Mouse (Mus musculus): ENCODE data around the gene Scd1. TPM values are rescaled to one million over a fixed set of nuclear protein-coding genes. Genes with fewer than 3 reads are reported as not detected.

Scd1 gene
- polyA plus RNA-seq, 1 experiment: 47.1 TPM

DNA sequence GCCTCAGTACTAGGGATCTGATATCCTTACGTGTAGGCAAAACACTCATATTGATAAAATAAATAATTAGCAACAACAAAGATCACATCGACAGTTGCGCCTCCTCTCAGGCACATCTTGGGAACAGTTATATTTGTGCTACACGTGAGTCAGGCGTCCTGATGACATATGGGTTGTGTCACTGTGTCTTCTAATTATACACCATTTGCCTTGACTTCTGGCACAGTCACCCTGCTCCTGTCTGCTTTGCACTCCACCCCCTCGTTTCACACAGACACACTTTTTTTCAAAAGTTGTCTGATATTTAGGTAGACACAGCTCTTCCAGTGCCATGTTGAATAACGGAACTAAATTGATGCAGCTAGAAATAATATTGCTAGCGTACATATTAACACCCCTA is 43.6 kb downstream of the Scd1 start:
- H3K36me3 ChIP-seq (ENCODE audit: control insufficient read depth, insufficient read depth): no peaks in the 10 kb centered on the region
- H3K27me3 ChIP-seq (ENCODE audit: control insufficient read depth, insufficient read depth, insufficient read length): no peaks in the 10 kb centered on the region
- H3K4me3 ChIP-seq (ENCODE audit: insufficient read depth, poor library complexity, severe bottlenecking): no peak overlapping the region
- H3K79me2 ChIP-seq (ENCODE audit: control insufficient read depth, insufficient read depth): no peaks in the 10 kb centered on the region
- TF ChIP-seq CTCF (IDR thresholded peaks at IDR 0.05; ENCODE audit: control insufficient read depth, insufficient read depth, insufficient read length): no peak
- TF ChIP-seq MAX (IDR thresholded peaks at IDR 0.05): no peak
- no peak for TF ChIP-seq MYOG (IDR thresholded peaks at IDR 0.05; ENCODE audit: control insufficient read depth, extremely low read depth, insufficient read length)
- TF ChIP-seq CEBPB (IDR thresholded peaks at IDR 0.05; ENCODE audit: low read depth): no peak
- TF ChIP-seq FOSL1 (IDR thresholded peaks at IDR 0.05; ENCODE audit: insufficient read depth, low read length, poor library complexity, severe bottlenecking): no peak
- TF ChIP-seq USF1 (IDR thresholded peaks at IDR 0.05; ENCODE audit: low read depth): no peak
- TF ChIP-seq MYOD1 (IDR thresholded peaks at IDR 0.05; ENCODE audit: control insufficient read depth, insufficient read length, low read depth): no peak
- H3ac ChIP-seq (ENCODE audit: control insufficient read depth, insufficient read length, low read depth): no peak overlapping the region
- H3K79me3 ChIP-seq (ENCODE audit: low read depth): no peaks in the 10 kb centered on the region

DNA sequence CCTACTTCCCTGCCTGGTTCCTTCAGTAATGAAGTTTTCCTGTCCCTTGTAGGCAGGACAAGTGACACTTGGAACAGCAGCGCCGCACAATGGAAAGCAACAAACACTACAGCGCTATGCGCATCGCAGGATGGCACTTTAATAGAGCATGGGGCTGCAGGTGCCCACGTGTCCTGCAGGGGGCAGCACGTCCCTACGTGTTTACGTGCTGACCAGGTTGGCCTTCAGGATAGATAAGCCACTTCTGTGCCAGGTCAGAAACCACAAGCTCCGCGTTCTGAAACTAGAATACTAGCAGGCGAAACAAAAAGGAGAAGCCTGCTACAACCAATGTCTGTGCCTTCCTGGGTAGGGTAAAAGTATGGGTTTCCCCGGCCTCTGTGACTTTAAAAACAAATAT is 44.1 kb downstream of the Scd1 start:
- TF ChIP-seq MYOD1 (IDR thresholded peaks at IDR 0.05; ENCODE audit: control insufficient read depth, insufficient read length, low read depth) (no peak), CTCF (IDR thresholded peaks at IDR 0.05; ENCODE audit: control insufficient read depth, insufficient read depth, insufficient read length) (peak; percentile 95), MAX (IDR thresholded peaks at IDR 0.05) (peak; percentile 61), USF1 (IDR thresholded peaks at IDR 0.05; ENCODE audit: low read depth) (peak; percentile 61), CEBPB (IDR thresholded peaks at IDR 0.05; ENCODE audit: low read depth) (no peak)
- no peak overlapping the region for H3ac ChIP-seq (ENCODE audit: control insufficient read depth, insufficient read length, low read depth)
- H3K36me3 ChIP-seq (ENCODE audit: control insufficient read depth, insufficient read depth): no peaks in the 10 kb centered on the region
- no peaks in the 10 kb centered on the region for H3K79me3 ChIP-seq (ENCODE audit: low read depth)
- H3K4me3 ChIP-seq (ENCODE audit: insufficient read depth, poor library complexity, severe bottlenecking): no peak overlapping the region
- H3K79me2 ChIP-seq (ENCODE audit: control insufficient read depth, insufficient read depth): no peaks in the 10 kb centered on the region
- H3K27me3 ChIP-seq (ENCODE audit: control insufficient read depth, insufficient read depth, insufficient read length): no peaks in the 10 kb centered on the region

GRCm38 (mm10) chr19:44358700-44359099 is 49.0 kb downstream of the Scd1 start:
- no peaks in the 10 kb centered on the region for H3K36me3 ChIP-seq (ENCODE audit: control insufficient read depth, insufficient read depth)
- no peak for TF ChIP-seq CEBPB (IDR thresholded peaks at IDR 0.05; ENCODE audit: low read depth)
- no peak for TF ChIP-seq FOSL1 (IDR thresholded peaks at IDR 0.05; ENCODE audit: insufficient read depth, low read length, poor library complexity, severe bottlenecking)
- no peak for TF ChIP-seq USF1 (IDR thresholded peaks at IDR 0.05; ENCODE audit: low read depth)
- TF ChIP-seq MAX (IDR thresholded peaks at IDR 0.05): no peak
- no peak for TF ChIP-seq MYOG (IDR thresholded peaks at IDR 0.05; ENCODE audit: control insufficient read depth, extremely low read depth, insufficient read length)
- TF ChIP-seq MYOD1 (IDR thresholded peaks at IDR 0.05; ENCODE audit: control insufficient read depth, insufficient read length, low read depth): no peak
- TF ChIP-seq CTCF (IDR thresholded peaks at IDR 0.05; ENCODE audit: control insufficient read depth, insufficient read depth, insufficient read length): no peak
- no peak overlapping the region for H3K4me3 ChIP-seq (ENCODE audit: insufficient read depth, poor library complexity, severe bottlenecking)
- no peak overlapping the region for H3ac ChIP-seq (ENCODE audit: control insufficient read depth, insufficient read length, low read depth)
- H3K79me2 ChIP-seq (ENCODE audit: control insufficient read depth, insufficient read depth): no peaks in the 10 kb centered on the region
- H3K27me3 ChIP-seq (ENCODE audit: control insufficient read depth, insufficient read depth, insufficient read length): no peaks in the 10 kb centered on the region
- no peaks in the 10 kb centered on the region for H3K79me3 ChIP-seq (ENCODE audit: low read depth)

DNA sequence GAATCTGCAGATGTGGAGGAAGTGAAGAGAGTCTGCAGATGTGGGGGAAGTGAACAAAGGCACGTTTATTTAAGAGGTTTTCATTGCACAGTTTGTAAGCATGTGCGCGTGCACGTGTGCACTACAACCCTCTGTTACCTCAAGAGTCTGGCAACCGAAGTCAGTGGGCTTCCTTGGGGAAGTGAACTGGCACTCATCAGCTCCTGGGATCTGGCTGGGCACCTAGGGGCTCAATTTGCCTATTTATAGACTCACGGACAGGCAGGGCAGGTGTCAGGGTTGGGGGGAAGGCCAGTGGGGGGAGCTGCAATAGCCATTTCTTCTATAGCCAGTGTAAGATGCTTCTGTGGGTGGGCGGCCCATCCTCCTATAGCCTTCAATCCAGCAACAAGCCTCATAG is 55.9 kb downstream of the Scd1 start:
- no peaks in the 10 kb centered on the region for H3K36me3 ChIP-seq (ENCODE audit: control insufficient read depth, insufficient read depth)
- H3K27me3 ChIP-seq (ENCODE audit: control insufficient read depth, insufficient read depth, insufficient read length): no peaks in the 10 kb centered on the region
- H3K79me2 ChIP-seq (ENCODE audit: control insufficient read depth, insufficient read depth): no peaks in the 10 kb centered on the region
- no peak overlapping the region for H3K4me3 ChIP-seq (ENCODE audit: insufficient read depth, poor library complexity, severe bottlenecking)
- TF ChIP-seq MAX (IDR thresholded peaks at IDR 0.05) (no peak), CTCF (IDR thresholded peaks at IDR 0.05; ENCODE audit: control insufficient read depth, insufficient read depth, insufficient read length) (no peak), USF1 (IDR thresholded peaks at IDR 0.05; ENCODE audit: low read depth) (no peak), MYOG (IDR thresholded peaks at IDR 0.05; ENCODE audit: control insufficient read depth, extremely low read depth, insufficient read length) (no peak), MYOD1 (IDR thresholded peaks at IDR 0.05; ENCODE audit: control insufficient read depth, insufficient read length, low read depth) (no peak), CEBPB (IDR thresholded peaks at IDR 0.05; ENCODE audit: low read depth) (no peak), FOSL1 (IDR thresholded peaks at IDR 0.05; ENCODE audit: insufficient read depth, low read length, poor library complexity, severe bottlenecking) (no peak)
- no peaks in the 10 kb centered on the region for H3K79me3 ChIP-seq (ENCODE audit: low read depth)
- H3ac ChIP-seq (ENCODE audit: control insufficient read depth, insufficient read length, low read depth): no peak overlapping the region

DNA sequence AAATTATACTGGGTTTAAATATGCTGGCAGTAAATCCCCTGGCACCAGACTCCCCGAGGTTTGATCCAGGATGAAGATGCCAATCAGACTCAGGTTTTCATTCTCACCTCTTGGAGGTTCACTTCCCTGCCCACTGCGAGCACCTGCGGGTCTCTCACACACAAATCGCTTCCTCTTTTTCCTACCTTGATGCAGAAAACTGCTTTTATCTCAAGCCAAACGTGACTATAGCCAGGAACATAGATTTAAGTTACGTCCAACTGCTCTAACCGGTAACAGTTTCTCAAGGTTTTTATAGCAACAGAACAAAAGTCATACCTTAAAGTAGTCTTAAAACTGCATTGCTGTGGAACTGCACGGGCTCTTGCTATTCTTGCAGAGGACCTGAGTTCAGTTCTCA is 58.0 kb downstream of the Scd1 start:
- TF ChIP-seq USF1 (IDR thresholded peaks at IDR 0.05; ENCODE audit: low read depth) (no peak), FOSL1 (IDR thresholded peaks at IDR 0.05; ENCODE audit: insufficient read depth, low read length, poor library complexity, severe bottlenecking) (no peak)

More for the DNA sequence above, 58.0 kb downstream of the Scd1 start:
- H3K4me3 ChIP-seq (ENCODE audit: insufficient read depth, poor library complexity, severe bottlenecking): no peak overlapping the region
- H3K79me3 ChIP-seq (ENCODE audit: low read depth): no peaks in the 10 kb centered on the region
- no peaks in the 10 kb centered on the region for H3K79me2 ChIP-seq (ENCODE audit: control insufficient read depth, insufficient read depth)
- no peak overlapping the region for H3ac ChIP-seq (ENCODE audit: control insufficient read depth, insufficient read length, low read depth)
- H3K27me3 ChIP-seq (ENCODE audit: control insufficient read depth, insufficient read depth, insufficient read length): no peaks in the 10 kb centered on the region
- no peaks in the 10 kb centered on the region for H3K36me3 ChIP-seq (ENCODE audit: control insufficient read depth, insufficient read depth)

Other genes starting within 250 kb of the Scd1 start
- gene Pkd2l1, start 215.4 kb downstream of the Scd1 start, polyA plus RNA-seq (2012; fragmentation: generic; extraction: Trizol): not detected
- gene Scd3, start 204.6 kb downstream of the Scd1 start, polyA plus RNA-seq (2012; fragmentation: generic; extraction: Trizol): 0.06 TPM
- 144 TPM for gene Scd2, start 114.2 kb downstream of the Scd1 start, polyA plus RNA-seq (2012; fragmentation: generic; extraction: Trizol)
- 0.05 TPM for gene Scd4, start 74.8 kb downstream of the Scd1 start, polyA plus RNA-seq (2012; fragmentation: generic; extraction: Trizol)
- gene Wnt8b, start 85.6 kb upstream of the Scd1 start, polyA plus RNA-seq (2012; fragmentation: generic; extraction: Trizol): not detected
- gene Sec31b, start 138.0 kb upstream of the Scd1 start, polyA plus RNA-seq (2012; fragmentation: generic; extraction: Trizol): 0.01 TPM
- not detected for gene Gm20538, start 145.0 kb upstream of the Scd1 start, polyA plus RNA-seq (2012; fragmentation: generic; extraction: Trizol)
- 473 TPM for gene Ndufb8, start 147.6 kb upstream of the Scd1 start, polyA plus RNA-seq (2012; fragmentation: generic; extraction: Trizol)
- gene Hif1an, start 155.0 kb upstream of the Scd1 start, polyA plus RNA-seq (2012; fragmentation: generic; extraction: Trizol): 13.5 TPM